Mouse (Mus musculus): ENCODE results near the gene Skint8. TPM values are rescaled to one million over a fixed set of nuclear protein-coding genes. Genes with fewer than 3 reads are reported as not detected.
"Not testable (repeated sequence)": the region's sequence is repeated elsewhere in the genome, so short reads cannot be mapped to it uniquely, and the experiment has no call there.

Skint8 gene
- total RNA-seq, 1 experiment = not detected

DNA sequence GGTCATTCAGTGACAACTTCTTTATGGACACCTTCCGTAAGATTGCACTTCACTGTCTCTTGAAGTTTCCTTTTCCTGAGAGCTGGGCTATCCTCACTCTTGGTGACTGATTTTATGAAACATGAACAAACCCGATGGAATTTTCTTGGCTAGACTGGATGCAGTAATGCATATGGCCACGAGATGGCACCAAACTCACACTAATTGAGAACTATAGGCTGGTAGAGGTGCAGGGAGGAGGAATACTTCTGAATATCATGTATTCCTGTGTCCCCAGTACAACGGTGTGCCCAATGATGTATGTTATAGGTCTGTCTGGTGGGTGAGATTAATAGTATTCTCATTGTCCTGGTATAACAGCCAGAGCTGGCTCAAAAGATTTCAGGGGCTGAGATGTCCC is 32.6 kb upstream of the Skint8 start:
- in situ Hi-C loops (cut with MboI; ENCODE audit: low sequenced_read_pairs in 2 of 2, unreplicated experiment in 2 of 2) = no loop called here
- TF ChIP-seq MAFK (IDR thresholded peaks at IDR 0.05; ENCODE audit: insufficient read depth, low read depth, low read length) (no peak), ZC3H11A (IDR thresholded peaks at IDR 0.05; ENCODE audit: borderline replicate concordance, low read depth, low read length) (peak; percentile 76)
- H3K4me3 ChIP-seq (ENCODE audit: insufficient read depth in 1 of 2, low read depth in 1 of 2, low read length in 2 of 2, poor library complexity in 1 of 2, severe bottlenecking in 1 of 2) = no peak overlapping the region
- no peak overlapping the region for H3K9ac ChIP-seq (ENCODE audit: insufficient read depth, low read depth, low read length, poor library complexity, severe bottlenecking)
- H3K4me1 ChIP-seq (ENCODE audit: control insufficient read depth in 2 of 2, insufficient read depth in 2 of 2, low read length in 2 of 2, poor library complexity in 1 of 2) = no peaks in the 10 kb centered on the region
- DNase-seq (ENCODE audit: low read depth, low spot score) = peak; percentile 57
- H3K27ac ChIP-seq (ENCODE audit: insufficient read depth, low read depth, low read length, poor library complexity, severe bottlenecking) = no peak overlapping the region
- H3K36me3 ChIP-seq (ENCODE audit: control insufficient read depth, insufficient read depth, low read length, poor library complexity, severe bottlenecking) = no peaks in the 10 kb centered on the region
- H3K9me3 ChIP-seq (ENCODE audit: control insufficient read depth, insufficient read depth, low read depth, low read length) = no peaks in the 10 kb centered on the region

- Histone ChIP-seq H3K27ac (ENCODE audit: insufficient read depth, low read depth, low read length, poor library complexity, severe bottlenecking) (no peak overlapping the region), H3K9ac (ENCODE audit: insufficient read depth, low read depth, low read length, poor library complexity, severe bottlenecking) (no peak overlapping the region), H3K4me3 (ENCODE audit: insufficient read depth in 1 of 2, low read depth in 1 of 2, low read length in 2 of 2, poor library complexity in 1 of 2, severe bottlenecking in 1 of 2) (no peak overlapping the region), H3K9me3 (ENCODE audit: control insufficient read depth, insufficient read depth, low read depth, low read length) (no peaks in the 10 kb centered on the region), H3K36me3 (ENCODE audit: control insufficient read depth, insufficient read depth, low read length, poor library complexity, severe bottlenecking) (no peaks in the 10 kb centered on the region), H3K4me1 (ENCODE audit: control insufficient read depth in 2 of 2, insufficient read depth in 2 of 2, low read length in 2 of 2, poor library complexity in 1 of 2) (no peaks in the 10 kb centered on the region)
- DNase-seq (ENCODE audit: low read depth, low spot score) = no peak
- in situ Hi-C loops (cut with MboI; ENCODE audit: low sequenced_read_pairs in 2 of 2, unreplicated experiment in 2 of 2) = loop anchor here in 1 of 2 experiments (10.0 kb wide), 1 partner anchor 1563 kb away; no protein-coding TSS in a partner anchor
- no peak for TF ChIP-seq HCFC1 (IDR thresholded peaks at IDR 0.05; ENCODE audit: borderline replicate concordance, insufficient read depth, low read length)
Observed at GRCm38 (mm10) chr4:111892138-111892537, 27.1 kb upstream of the Skint8 start.

DNA sequence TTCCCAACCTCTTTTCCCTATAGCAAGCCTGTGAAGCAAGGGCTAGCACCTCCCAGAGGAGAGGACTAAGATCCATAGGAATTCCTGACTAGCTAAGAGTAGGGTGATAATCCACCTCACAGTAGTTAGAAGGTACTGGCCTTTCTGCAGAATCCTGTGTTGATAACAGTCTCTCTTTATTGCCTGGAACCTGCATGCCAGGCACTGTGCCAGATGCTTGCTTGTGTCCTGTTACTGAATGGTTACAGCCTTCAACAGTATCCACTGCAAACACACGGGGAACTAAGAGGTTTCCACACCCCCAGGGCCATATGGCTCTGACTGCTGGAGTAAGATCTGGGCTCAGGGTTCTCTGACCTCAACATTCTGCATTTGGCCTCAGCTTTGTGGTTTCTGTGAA is 21.4 kb upstream of the Skint8 start:
- in situ Hi-C loops (cut with MboI; ENCODE audit: low sequenced_read_pairs in 2 of 2, unreplicated experiment in 2 of 2) = loop anchor here in 1 of 2 experiments (10.0 kb wide), 1 partner anchor 1557 kb away; no protein-coding TSS in a partner anchor
- H3K36me3 ChIP-seq (ENCODE audit: control insufficient read depth, insufficient read depth, low read length, poor library complexity, severe bottlenecking) = no peaks in the 10 kb centered on the region
- no peak overlapping the region for H3K9ac ChIP-seq (ENCODE audit: insufficient read depth, low read depth, low read length, poor library complexity, severe bottlenecking)
- no peak for TF ChIP-seq ZC3H11A (IDR thresholded peaks at IDR 0.05; ENCODE audit: borderline replicate concordance, low read depth, low read length)
- TF ChIP-seq MAFK (IDR thresholded peaks at IDR 0.05; ENCODE audit: insufficient read depth, low read depth, low read length) = no peak
- no peak for TF ChIP-seq CHD2 (IDR thresholded peaks at IDR 0.05; ENCODE audit: low read depth, low read length)
- no peak for TF ChIP-seq ZNF384 (IDR thresholded peaks at IDR 0.05; ENCODE audit: low read depth, low read length)
- no peak for TF ChIP-seq HCFC1 (IDR thresholded peaks at IDR 0.05; ENCODE audit: borderline replicate concordance, insufficient read depth, low read length)
- no peaks in the 10 kb centered on the region for H3K4me1 ChIP-seq (ENCODE audit: control insufficient read depth in 2 of 2, insufficient read depth in 2 of 2, low read length in 2 of 2, poor library complexity in 1 of 2)
- H3K27ac ChIP-seq (ENCODE audit: insufficient read depth, low read depth, low read length, poor library complexity, severe bottlenecking) = no peak overlapping the region
- no peak for DNase-seq (ENCODE audit: low read depth, low spot score)
- no peaks in the 10 kb centered on the region for H3K9me3 ChIP-seq (ENCODE audit: control insufficient read depth, insufficient read depth, low read depth, low read length)
- H3K4me3 ChIP-seq (ENCODE audit: insufficient read depth in 1 of 2, low read depth in 1 of 2, low read length in 2 of 2, poor library complexity in 1 of 2, severe bottlenecking in 1 of 2) = no peak overlapping the region

DNA sequence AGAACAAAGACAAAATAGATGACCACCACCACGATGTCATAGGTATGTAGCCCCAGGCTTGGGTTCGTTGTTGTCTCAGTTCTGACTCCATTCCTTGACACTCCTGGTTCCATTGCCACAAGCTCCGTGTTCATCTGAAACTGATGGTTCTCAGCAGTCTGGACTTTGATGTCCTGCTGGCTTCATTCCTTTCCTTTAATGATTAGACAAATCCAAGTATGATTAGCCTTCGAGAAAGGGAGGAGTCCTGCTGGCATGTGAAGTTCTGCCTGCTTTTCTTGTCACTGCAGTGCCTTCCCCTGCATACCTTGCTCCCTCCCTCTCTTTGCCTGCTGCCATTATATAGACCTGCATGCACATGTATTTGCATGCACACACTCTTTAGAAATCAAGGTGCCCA is 20.6 kb upstream of the Skint8 start:
- no peaks in the 10 kb centered on the region for H3K36me3 ChIP-seq (ENCODE audit: control insufficient read depth, insufficient read depth, low read length, poor library complexity, severe bottlenecking)
- no peaks in the 10 kb centered on the region for H3K9me3 ChIP-seq (ENCODE audit: control insufficient read depth, insufficient read depth, low read depth, low read length)
- no peaks in the 10 kb centered on the region for H3K4me1 ChIP-seq (ENCODE audit: control insufficient read depth in 2 of 2, insufficient read depth in 2 of 2, low read length in 2 of 2, poor library complexity in 1 of 2)
- TF ChIP-seq ZNF384 (IDR thresholded peaks at IDR 0.05; ENCODE audit: low read depth, low read length) = no peak
- no peak overlapping the region for H3K4me3 ChIP-seq (ENCODE audit: insufficient read depth in 1 of 2, low read depth in 1 of 2, low read length in 2 of 2, poor library complexity in 1 of 2, severe bottlenecking in 1 of 2)
- DNase-seq (ENCODE audit: low read depth, low spot score) = no peak
- in situ Hi-C loops (cut with MboI; ENCODE audit: low sequenced_read_pairs in 2 of 2, unreplicated experiment in 2 of 2) = loop anchor here in 1 of 2 experiments (10.0 kb wide), 1 partner anchor 1556 kb away; no protein-coding TSS in a partner anchor
- H3K9ac ChIP-seq (ENCODE audit: insufficient read depth, low read depth, low read length, poor library complexity, severe bottlenecking) = no peak overlapping the region; the same call in 1 of the 2 replicates
- H3K27ac ChIP-seq (ENCODE audit: insufficient read depth, low read depth, low read length, poor library complexity, severe bottlenecking) = no peak overlapping the region

DNA sequence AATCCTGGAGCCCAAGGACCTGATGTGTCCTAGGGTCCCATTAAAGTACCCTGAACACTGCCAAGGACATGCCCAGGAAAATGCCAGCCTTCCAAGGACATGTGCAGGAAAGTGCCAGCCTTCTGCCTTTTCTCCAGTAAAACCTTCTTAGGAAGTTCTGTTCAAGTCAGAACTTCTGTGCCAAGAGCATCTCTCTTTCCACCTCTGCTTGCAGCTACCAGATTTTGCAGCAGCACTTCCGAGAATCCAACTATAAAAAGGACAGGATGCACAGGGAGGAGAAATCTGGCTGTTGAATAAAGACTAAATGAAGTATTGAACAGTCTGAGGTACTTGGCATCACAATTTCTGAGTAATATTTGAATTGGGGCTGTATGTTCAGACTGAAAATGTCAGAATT is 18.7 kb upstream of the Skint8 start:
- H3K9me3 ChIP-seq (ENCODE audit: control insufficient read depth, insufficient read depth, low read depth, low read length); H3K4me1 ChIP-seq (ENCODE audit: control insufficient read depth in 2 of 2, insufficient read depth in 2 of 2, low read length in 2 of 2, poor library complexity in 1 of 2); H3K27ac ChIP-seq (ENCODE audit: insufficient read depth, low read depth, low read length, poor library complexity, severe bottlenecking); DNase-seq (ENCODE audit: low read depth, low spot score); H3K9ac ChIP-seq (ENCODE audit: insufficient read depth, low read depth, low read length, poor library complexity, severe bottlenecking); H3K4me3 ChIP-seq (ENCODE audit: insufficient read depth in 1 of 2, low read depth in 1 of 2, low read length in 2 of 2, poor library complexity in 1 of 2, severe bottlenecking in 1 of 2); H3K36me3 ChIP-seq (ENCODE audit: control insufficient read depth, insufficient read depth, low read length, poor library complexity, severe bottlenecking); in situ Hi-C loops (cut with MboI; ENCODE audit: low sequenced_read_pairs in 2 of 2, unreplicated experiment in 2 of 2): not testable (repeated sequence)
